Mouse (Mus musculus) heart, postnatal 0 days (tissue): Measurements from ENCODE around the gene Hspb7. TPM values are rescaled to one million over a fixed set of nuclear protein-coding genes. Genes with fewer than 3 reads are reported as not detected.

Experiments
- ATAC-seq: fragments of 200-750 bp; cut with Nextera tagmentation; 2 replicates; pipeline ENCODE4 v1.8.0; 2017; ENCODE audit warnings: low read depth, moderate number of reproducible peaks, moderate library complexity; ENCODE audit not compliant: insufficient read depth
- DNase-seq: peaks from one replicate; pipeline ENCODE4 v3.0.0-alpha.2; 2016; ENCODE audit warnings: low spot score
- H3K27ac ChIP-seq: fragments of 300-500 bp; sonication (generic); 2 replicates; pipeline ENCODE4 v1.5.1; 2014; ENCODE audit warnings: low read depth, mild to moderate bottlenecking
- H3K27me3 ChIP-seq: fragments of 300-500 bp; sonication (generic); 2 replicates; pipeline ENCODE4 v1.6.1; 2014; ENCODE audit warnings: low read length, mixed read lengths; ENCODE audit not compliant: control insufficient read depth, insufficient read depth
- H3K36me3 ChIP-seq: fragments of 300-500 bp; sonication (generic); replicated peaks from 2 replicates; pipeline ENCODE4 v1.6.1; 2014; ENCODE audit warnings: low read length, mixed read lengths; ENCODE audit not compliant: control insufficient read depth, insufficient read depth
- H3K4me1 ChIP-seq: fragments of 300-500 bp; sonication (generic); 2 replicates; pipeline ENCODE4 v1.6.1; 2014; ENCODE audit warnings: antibody characterized with exemption; ENCODE audit not compliant: control insufficient read depth, insufficient read depth
- H3K4me2 ChIP-seq: fragments of 300-500 bp; sonication (generic); 2 replicates; pipeline ENCODE4 v1.6.1; 2014; ENCODE audit warnings: low read depth, mild to moderate bottlenecking, low read length, moderate library complexity
- H3K4me3 ChIP-seq: fragments of 300-500 bp; sonication (generic); 2 replicates; pipeline ENCODE4 v1.5.1; 2014; ENCODE audit warnings: low read depth, low read length
- H3K9ac ChIP-seq: fragments of 300-500 bp; sonication (generic); replicated peaks from 2 replicates; pipeline ENCODE4 v1.6.1; 2014; ENCODE audit warnings: low read depth, low read length, mixed read lengths
- H3K9me3 ChIP-seq: fragments of 300-500 bp; sonication (generic); replicated peaks from 2 replicates; pipeline ENCODE4 v1.6.1; 2016; ENCODE audit warnings: low read length; ENCODE audit not compliant: control insufficient read depth
- CTCF ChIP-seq: IDR thresholded peaks from 2 replicates; pipeline ENCODE4 v1.5.1; 2016; ENCODE audit warnings: antibody characterized with exemption, control low read depth, low read depth
- EP300 ChIP-seq: IDR thresholded peaks from 2 replicates; pipeline ENCODE4 v1.6.1; 2016; ENCODE audit warnings: antibody characterized with exemption, low read depth
- WGBS: fragments of 180-500 bp; shearing (Covaris S2); extraction: QIAGEN DNeasy Blood & Tissue Kit; methylation state at CpG from one replicate; pipeline ENCODE4 v1.1.7; 2014; 5-methylcytosine and 5-hydroxymethylcytosine counted together
- polyA plus RNA-seq: library from polyadenylated mRNA; unstranded; fragments of >200 nt; fragmentation: Nextera tagmentation; extraction: Ambion mirVana; gene quantifications from 2 replicates; pipeline ENCODE4 v1.2.1, GENCODE M21; 2015
- total RNA-seq: library from RNA; depleted of rRNA; stranded (reverse); fragments of >200 nt; gene quantifications from 2 replicates; pipeline ENCODE4 v1.2.3, GENCODE M21; 2014; ENCODE audit warnings: low replicate concordance

The Hspb7 gene
- total and polyA plus RNA-seq, 2 experiments from 2014 or later, result 195 to 556 TPM

- no peak for ATAC-seq
- peak; percentile 75 for DNase-seq
- no peak overlapping the region for H3K4me3 ChIP-seq
- H3K9ac ChIP-seq, result no peak overlapping the region
- WGBS, result 37% methylated on average over 9 of the region's 9 CpGs
- H3K27me3 ChIP-seq, result no peaks in the 10 kb centered on the region
- no peaks in the 10 kb centered on the region for H3K36me3 ChIP-seq
- H3K4me1 ChIP-seq, result 0 out of 2 replicates have a peak, but pooled peaks cover 7% of the 10 kb centered on the region
- no peaks in the 10 kb centered on the region for H3K9me3 ChIP-seq
- no peak overlapping the region for H3K27ac ChIP-seq
- TF ChIP-seq EP300 (no peak), CTCF (peak; percentile 80)
- H3K4me2 ChIP-seq, result no peak overlapping the region
Observed at GRCm38 (mm10) chr4:141430997-141431396, 10.4 kb downstream of the Hspb7 start.

GRCm38 (mm10) chr4:141432666-141433065, 12.1 kb downstream of the Hspb7 start:
- DNase-seq (no peak), ATAC-seq (no peak)
- no peak overlapping the region for H3K9ac ChIP-seq
- no peak overlapping the region for H3K27ac ChIP-seq
- no peaks in the 10 kb centered on the region for H3K36me3 ChIP-seq
- no peak overlapping the region for H3K4me3 ChIP-seq
- no peaks in the 10 kb centered on the region for H3K4me1 ChIP-seq
- TF ChIP-seq CTCF, result no peak
- TF ChIP-seq EP300, result no peak
- 58% methylated on average over 14 of the region's 14 CpGs for WGBS
- H3K9me3 ChIP-seq, result no peaks in the 10 kb centered on the region
- no peak overlapping the region for H3K4me2 ChIP-seq
- no peaks in the 10 kb centered on the region for H3K27me3 ChIP-seq

- no peak overlapping the region for H3K27ac ChIP-seq
- H3K4me3 ChIP-seq, result no peak overlapping the region
- no peaks in the 10 kb centered on the region for H3K27me3 ChIP-seq
- WGBS, result 82% methylated on average over 18 of the region's 18 CpGs
- H3K4me2 ChIP-seq, result no peak overlapping the region
- H3K36me3 ChIP-seq, result no peaks in the 10 kb centered on the region
- no peak for TF ChIP-seq EP300
- no peak for TF ChIP-seq CTCF
- H3K9ac ChIP-seq, result no peak overlapping the region
- ATAC-seq (no peak), DNase-seq (no peak)
- no peaks in the 10 kb centered on the region for H3K9me3 ChIP-seq
- H3K4me1 ChIP-seq, result no peaks in the 10 kb centered on the region
Observed at GRCm38 (mm10) chr4:141433191-141433590, 12.6 kb downstream of the Hspb7 start.

- Histone ChIP-seq H3K4me1 (no peaks in the 10 kb centered on the region), H3K27ac (no peak within 1 kb of the TSS), H3K27me3 (no peaks in the 10 kb centered on the region), H3K4me3 (no peak within 1 kb of the TSS), H3K36me3 (no peaks in the 10 kb centered on the region), H3K9ac (no peak within 1 kb of the TSS), H3K4me2 (no peak within 1 kb of the TSS), H3K9me3 (no peaks in the 10 kb centered on the region)
- no peak for TF ChIP-seq CTCF
- TF ChIP-seq EP300, result no peak
- ATAC-seq, result no peak
- 75% methylated on average over 1 of the region's 1 CpGs for WGBS
- no peak for DNase-seq
Observed at GRCm38 (mm10) chr4:141435974-141436373, 15.4 kb downstream of the Hspb7 start, which contains the start of gene Srarp. TSS of gene Srarp (minus strand) at chr4:141436105.

- no peak overlapping the region for H3K4me3 ChIP-seq
- DNase-seq (no peak), ATAC-seq (no peak)
- H3K36me3 ChIP-seq, result no peaks in the 10 kb centered on the region
- H3K9me3 ChIP-seq, result no peaks in the 10 kb centered on the region
- peaks cover 10% of the 10 kb centered on the region for H3K4me1 ChIP-seq
- H3K27me3 ChIP-seq, result no peaks in the 10 kb centered on the region
- WGBS, result 60% methylated on average over 12 of the region's 12 CpGs
- 0 out of 2 replicates have a peak overlapping the region, but pooled peaks have one; percentile 12 for H3K27ac ChIP-seq
- TF ChIP-seq EP300, result no peak
- no peak for TF ChIP-seq CTCF
- no peak overlapping the region for H3K4me2 ChIP-seq
- H3K9ac ChIP-seq, result no peak overlapping the region
Observed at GRCm38 (mm10) chr4:141439083-141439803, 18.7 kb downstream of the Hspb7 start.

- Histone ChIP-seq H3K4me2 (no peak overlapping the region), H3K4me1 (peaks cover 18% of the 10 kb centered on the region), H3K9me3 (no peaks in the 10 kb centered on the region), H3K27me3 (no peaks in the 10 kb centered on the region), H3K9ac (no peak overlapping the region), H3K36me3 (no peaks in the 10 kb centered on the region), H3K4me3 (no peak overlapping the region), H3K27ac (no peak overlapping the region)
- TF ChIP-seq CTCF (no peak), EP300 (no peak)
- ATAC-seq, result no peak
- no peak for DNase-seq
Observed at GRCm38 (mm10) chr4:141440877-141441276, 20.3 kb downstream of the Hspb7 start.
